Mouse (Mus musculus) C2C12 (cell line): ENCODE results near the gene Ripor2.

Experiments
- CTCF ChIP-seq: IDR thresholded peaks from one replicate; pipeline ENCODE4 v1.5.1; 2011; ENCODE audit not compliant: control insufficient read depth, insufficient read depth, insufficient read length
- FOSL1 ChIP-seq: IDR thresholded peaks from one replicate; pipeline ENCODE4 v1.8.0; 2011; ENCODE audit warnings: mild to moderate bottlenecking, low read length; ENCODE audit not compliant: poor library complexity, insufficient read depth, severe bottlenecking
- MAX ChIP-seq: IDR thresholded peaks from one replicate; pipeline ENCODE4 v1.6.1; 2011; ENCODE audit warnings: mild to moderate bottlenecking, control low read depth
- MYOD1 ChIP-seq: IDR thresholded peaks from one replicate; pipeline ENCODE4 v1.6.1; 2011; ENCODE audit warnings: low read depth; ENCODE audit not compliant: control insufficient read depth, insufficient read length
- USF1 ChIP-seq: IDR thresholded peaks from one replicate; pipeline ENCODE4 v1.6.1; 2011; ENCODE audit warnings: low read depth, mild to moderate bottlenecking, control low read depth, moderate library complexity

GRCm38 (mm10) chr13:24623631-24624030, 41.6 kb downstream of the Ripor2 start:
- TF ChIP-seq CTCF (no peak), USF1 (no peak), FOSL1 (no peak), MAX (no peak), MYOD1 (no peak)
